Mouse (Mus musculus): ENCODE measurements around the gene Tnfrsf1b. TPM values are rescaled to one million over a fixed set of nuclear protein-coding genes. Genes with fewer than 3 reads are reported as not detected.
A peak's percentile ranks its signal among the peaks of the same experiment; 100 is the strongest.

The Tnfrsf1b gene
- polyA plus RNA-seq, 1 experiment from 2014 or later = 2.1 TPM

DNA sequence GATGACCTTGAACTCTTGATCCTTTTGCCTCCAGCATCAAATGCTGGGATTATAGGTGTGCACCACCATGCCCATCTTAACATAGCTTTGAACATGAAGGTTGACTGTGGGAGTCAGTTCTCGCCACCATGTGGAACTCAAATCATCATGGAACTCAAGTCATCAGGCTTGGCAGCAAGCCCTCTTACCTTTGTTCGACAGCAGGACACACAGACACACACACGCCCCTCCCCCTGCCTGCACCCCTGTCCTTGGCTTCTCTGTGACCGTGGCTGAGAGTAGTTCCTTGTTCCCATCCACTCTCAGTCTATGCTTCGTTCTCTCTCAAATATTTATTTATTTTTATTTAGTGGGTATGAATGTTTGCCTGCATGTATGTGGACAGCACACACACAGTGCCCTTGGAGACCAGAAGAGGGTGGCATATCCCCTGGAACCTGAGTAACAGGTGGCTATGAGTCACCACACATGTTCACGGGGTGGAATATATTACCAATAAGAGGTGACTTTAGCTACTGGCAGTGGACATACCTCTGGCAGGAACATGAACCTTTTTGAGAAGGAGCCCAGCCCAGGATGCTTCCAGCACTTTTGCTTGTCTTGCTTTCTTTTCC is 37.5 kb downstream of the Tnfrsf1b start:
- Histone ChIP-seq H3K27me3 (ENCODE audit: control insufficient read depth, insufficient read depth, low read length) (no peaks in the 10 kb centered on the region), H3K27ac (ENCODE audit: low read depth, low read length) (no peak overlapping the region), H3K9me3 (ENCODE audit: control insufficient read depth, low read length) (no peaks in the 10 kb centered on the region), H3K36me3 (ENCODE audit: control insufficient read depth, insufficient read depth, low read length) (no peaks in the 10 kb centered on the region), H3K4me3 (ENCODE audit: low read depth, low read length) (no peak overlapping the region), H3K4me1 (replicated peaks; ENCODE audit: control insufficient read depth, insufficient read depth, low read length) (no peaks in the 10 kb centered on the region), H3K9ac (ENCODE audit: low read length) (no peak overlapping the region), H3K4me2 (ENCODE audit: low read depth, low read length, severe bottlenecking) (no peak overlapping the region)
- ATAC-seq (replicated peaks; ENCODE audit: low FRiP score) = no peak
- DNase-seq (ENCODE audit: low spot score) = no peak
- WGBS = 84% methylated on average over 6 of the region's 6 CpGs

DNA sequence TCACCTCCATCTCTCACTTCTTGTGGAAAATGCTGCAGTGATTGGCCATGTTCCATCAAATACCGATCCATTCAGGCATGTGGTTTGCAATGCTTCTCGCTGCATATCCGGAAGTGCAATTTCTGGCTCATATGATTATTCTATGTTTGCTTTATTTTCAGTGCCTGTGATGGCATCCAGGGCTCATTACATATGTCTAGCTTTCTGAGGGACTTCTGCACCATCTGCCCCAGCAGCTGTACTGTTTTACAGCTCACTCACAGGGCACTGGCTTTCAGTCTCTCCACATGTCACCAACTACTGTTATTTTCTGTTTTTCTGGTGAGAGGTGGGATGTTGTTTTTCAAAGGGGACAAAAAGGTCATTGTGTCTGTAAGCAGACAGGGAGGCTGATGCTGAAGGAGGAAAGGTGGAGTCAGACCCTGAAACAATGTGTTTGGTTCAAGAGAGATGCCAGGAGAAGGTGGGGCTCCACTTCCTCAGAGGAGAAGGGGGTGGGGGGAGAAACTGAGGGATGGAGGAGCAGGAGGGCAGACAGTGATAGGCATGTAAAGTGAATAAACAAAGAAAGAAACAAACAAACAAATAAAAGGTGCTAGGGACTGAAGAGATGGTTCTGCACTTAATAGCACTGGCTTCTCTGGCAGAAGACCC is 38.8 kb downstream of the Tnfrsf1b start:
- H3K4me2 ChIP-seq (ENCODE audit: low read depth, low read length, severe bottlenecking) = no peak overlapping the region
- ATAC-seq (replicated peaks; ENCODE audit: low FRiP score) (no peak), DNase-seq (ENCODE audit: low spot score) (no peak)
- no peaks in the 10 kb centered on the region for H3K27me3 ChIP-seq (ENCODE audit: control insufficient read depth, insufficient read depth, low read length)
- H3K27ac ChIP-seq (ENCODE audit: low read depth, low read length) = no peak overlapping the region
- H3K36me3 ChIP-seq (ENCODE audit: control insufficient read depth, insufficient read depth, low read length) = no peaks in the 10 kb centered on the region
- WGBS = 87% methylated on average over 3 of the region's 3 CpGs
- no peak overlapping the region for H3K9ac ChIP-seq (ENCODE audit: low read length)
- H3K4me1 ChIP-seq (replicated peaks; ENCODE audit: control insufficient read depth, insufficient read depth, low read length) = no peaks in the 10 kb centered on the region
- H3K4me3 ChIP-seq (ENCODE audit: low read depth, low read length) = no peak overlapping the region
- H3K9me3 ChIP-seq (ENCODE audit: control insufficient read depth, low read length) = no peaks in the 10 kb centered on the region

DNA sequence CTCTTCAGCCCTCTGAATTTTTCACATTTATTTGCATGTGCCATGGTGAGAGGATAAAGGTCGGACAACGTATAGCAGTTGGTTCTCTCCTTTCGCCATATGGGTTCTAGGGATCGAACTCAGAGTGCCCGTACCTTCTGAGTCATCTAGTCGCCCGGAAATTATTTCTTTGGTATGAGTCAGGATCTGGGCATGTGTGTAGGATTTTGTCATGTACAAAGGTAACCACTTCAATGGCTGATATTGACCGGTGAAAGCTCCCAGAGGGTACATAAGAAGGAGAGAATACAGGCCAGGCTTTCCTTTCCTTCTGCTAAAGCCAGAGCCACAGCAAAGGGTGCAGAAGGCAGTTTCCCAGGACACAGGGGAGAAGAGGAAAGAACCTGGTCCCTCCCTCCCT is 41.9 kb downstream of the Tnfrsf1b start:
- Histone ChIP-seq H3K9ac (ENCODE audit: low read length) (no peak overlapping the region), H3K9me3 (ENCODE audit: control insufficient read depth, low read length) (no peaks in the 10 kb centered on the region), H3K27me3 (ENCODE audit: control insufficient read depth, insufficient read depth, low read length) (no peaks in the 10 kb centered on the region), H3K4me3 (ENCODE audit: low read depth, low read length) (no peak overlapping the region), H3K4me1 (replicated peaks; ENCODE audit: control insufficient read depth, insufficient read depth, low read length) (no peaks in the 10 kb centered on the region), H3K27ac (ENCODE audit: low read depth, low read length) (no peak overlapping the region), H3K4me2 (ENCODE audit: low read depth, low read length, severe bottlenecking) (no peak overlapping the region), H3K36me3 (ENCODE audit: control insufficient read depth, insufficient read depth, low read length) (no peaks in the 10 kb centered on the region)
- no peak for DNase-seq (ENCODE audit: low spot score)
- 89% methylated on average over 8 of the region's 8 CpGs for WGBS
- no peak for ATAC-seq (replicated peaks; ENCODE audit: low FRiP score)

- no peak for ATAC-seq (replicated peaks; ENCODE audit: low FRiP score)
Measured at GRCm38 (mm10) chr4:145203305-145203704, 43.4 kb downstream of the Tnfrsf1b start.

DNA sequence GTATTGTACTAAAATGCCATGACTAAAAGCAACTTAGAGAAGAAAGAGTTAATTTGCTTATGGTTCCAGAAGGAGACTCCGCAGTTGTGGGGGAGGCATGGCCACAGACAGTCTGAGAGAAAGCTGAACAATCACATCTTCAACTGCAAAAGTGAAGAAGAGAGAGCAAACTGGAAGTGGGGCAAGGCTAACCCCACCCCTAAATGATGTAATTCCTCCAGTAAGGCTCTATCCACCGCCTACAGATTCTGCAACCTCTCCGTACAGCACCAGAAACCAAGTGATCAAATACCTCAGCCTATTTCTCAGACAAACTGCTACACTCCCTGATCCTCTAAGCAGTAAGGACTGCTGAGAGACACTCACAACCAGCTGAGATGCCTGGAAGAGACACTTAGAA is 45.2 kb downstream of the Tnfrsf1b start:
- no peak overlapping the region for H3K9ac ChIP-seq (ENCODE audit: low read length)
- no peak overlapping the region for H3K4me2 ChIP-seq (ENCODE audit: low read depth, low read length, severe bottlenecking)
- ATAC-seq (replicated peaks; ENCODE audit: low FRiP score) (no peak), DNase-seq (ENCODE audit: low spot score) (no peak)
- H3K27me3 ChIP-seq (ENCODE audit: control insufficient read depth, insufficient read depth, low read length) = no peaks in the 10 kb centered on the region
- no peaks in the 10 kb centered on the region for H3K9me3 ChIP-seq (ENCODE audit: control insufficient read depth, low read length)
- WGBS = 85% methylated on average over 3 of the region's 3 CpGs
- no peak overlapping the region for H3K27ac ChIP-seq (ENCODE audit: low read depth, low read length)
- no peaks in the 10 kb centered on the region for H3K36me3 ChIP-seq (ENCODE audit: control insufficient read depth, insufficient read depth, low read length)
- no peaks in the 10 kb centered on the region for H3K4me1 ChIP-seq (replicated peaks; ENCODE audit: control insufficient read depth, insufficient read depth, low read length)
- H3K4me3 ChIP-seq (ENCODE audit: low read depth, low read length) = no peak overlapping the region

More at GRCm38 (mm10) chr4:145203305-145203704, 43.4 kb downstream of the Tnfrsf1b start:
- no peak for DNase-seq (ENCODE audit: low spot score)
- no peaks in the 10 kb centered on the region for H3K9me3 ChIP-seq (ENCODE audit: control insufficient read depth, low read length)
- no peaks in the 10 kb centered on the region for H3K36me3 ChIP-seq (ENCODE audit: control insufficient read depth, insufficient read depth, low read length)
- no peak overlapping the region for H3K27ac ChIP-seq (ENCODE audit: low read depth, low read length)
- no peak overlapping the region for H3K4me3 ChIP-seq (ENCODE audit: low read depth, low read length)
- H3K27me3 ChIP-seq (ENCODE audit: control insufficient read depth, insufficient read depth, low read length) = no peaks in the 10 kb centered on the region
- H3K9ac ChIP-seq (ENCODE audit: low read length) = no peak overlapping the region
- H3K4me1 ChIP-seq (replicated peaks; ENCODE audit: control insufficient read depth, insufficient read depth, low read length) = no peaks in the 10 kb centered on the region
- 66% methylated on average over 2 of the region's 2 CpGs for WGBS
- no peak overlapping the region for H3K4me2 ChIP-seq (ENCODE audit: low read depth, low read length, severe bottlenecking)

- Histone ChIP-seq H3K4me2 (ENCODE audit: low read depth, low read length, severe bottlenecking) (no peak overlapping the region), H3K9me3 (ENCODE audit: control insufficient read depth, low read length) (no peaks in the 10 kb centered on the region), H3K4me1 (replicated peaks; ENCODE audit: control insufficient read depth, insufficient read depth, low read length) (no peaks in the 10 kb centered on the region), H3K36me3 (ENCODE audit: control insufficient read depth, insufficient read depth, low read length) (no peaks in the 10 kb centered on the region), H3K9ac (ENCODE audit: low read length) (no peak overlapping the region), H3K27ac (ENCODE audit: low read depth, low read length) (no peak overlapping the region), H3K4me3 (ENCODE audit: low read depth, low read length) (no peak overlapping the region), H3K27me3 (ENCODE audit: control insufficient read depth, insufficient read depth, low read length) (no peaks in the 10 kb centered on the region)
- no peak for ATAC-seq (replicated peaks; ENCODE audit: low FRiP score)
- 59% methylated on average over 11 of the region's 11 CpGs for WGBS
- DNase-seq (ENCODE audit: low spot score) = no peak
Measured at GRCm38 (mm10) chr4:145199982-145200699, 46.5 kb downstream of the Tnfrsf1b start.

- Histone ChIP-seq H3K4me2 (ENCODE audit: low read depth, low read length, severe bottlenecking) (no peak overlapping the region), H3K36me3 (ENCODE audit: control insufficient read depth, insufficient read depth, low read length) (no peaks in the 10 kb centered on the region), H3K4me3 (ENCODE audit: low read depth, low read length) (no peak overlapping the region), H3K27ac (ENCODE audit: low read depth, low read length) (no peak overlapping the region), H3K27me3 (ENCODE audit: control insufficient read depth, insufficient read depth, low read length) (no peaks in the 10 kb centered on the region), H3K9ac (ENCODE audit: low read length) (no peak overlapping the region), H3K4me1 (replicated peaks; ENCODE audit: control insufficient read depth, insufficient read depth, low read length) (peaks cover 4% of the 10 kb centered on the region), H3K9me3 (ENCODE audit: control insufficient read depth, low read length) (no peaks in the 10 kb centered on the region)
- ATAC-seq (replicated peaks; ENCODE audit: low FRiP score) = no peak
- 73% methylated on average over 4 of the region's 4 CpGs for WGBS
- no peak for DNase-seq (ENCODE audit: low spot score)
Measured at GRCm38 (mm10) chr4:145196586-145196985, 50.1 kb downstream of the Tnfrsf1b start.

DNA sequence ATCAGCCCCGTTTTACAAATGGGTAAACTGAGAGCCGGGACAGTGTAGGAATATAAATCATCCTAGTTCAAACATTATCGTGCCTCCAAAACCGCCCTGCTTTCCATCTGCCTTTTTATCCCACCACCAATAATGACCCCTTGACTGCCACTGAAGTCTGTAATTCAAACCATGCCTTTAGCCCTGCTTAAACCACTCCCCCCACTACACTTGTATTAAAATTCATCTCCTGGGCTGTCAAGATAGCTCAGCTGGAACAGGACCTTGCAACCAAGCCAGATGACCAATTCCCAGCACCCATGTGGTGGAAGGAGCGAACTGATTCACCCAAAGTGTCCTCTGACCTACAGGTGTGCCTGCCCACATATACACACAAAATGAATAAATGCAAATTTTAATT is 51.5 kb downstream of the Tnfrsf1b start:
- Histone ChIP-seq H3K9ac (ENCODE audit: low read length) (no peak overlapping the region; the same call in 1 of the 2 replicates), H3K36me3 (ENCODE audit: control insufficient read depth, insufficient read depth, low read length) (no peaks in the 10 kb centered on the region), H3K9me3 (ENCODE audit: control insufficient read depth, low read length) (no peaks in the 10 kb centered on the region), H3K27ac (ENCODE audit: low read depth, low read length) (no peak overlapping the region), H3K4me3 (ENCODE audit: low read depth, low read length) (peak overlapping the region; percentile 89; the same call in 1 of the 2 replicates), H3K4me2 (ENCODE audit: low read depth, low read length, severe bottlenecking) (no peak overlapping the region), H3K27me3 (ENCODE audit: control insufficient read depth, insufficient read depth, low read length) (no peaks in the 10 kb centered on the region), H3K4me1 (replicated peaks; ENCODE audit: control insufficient read depth, insufficient read depth, low read length) (peaks cover 4% of the 10 kb centered on the region)
- WGBS = 22% methylated on average over 5 of the region's 5 CpGs
- DNase-seq (ENCODE audit: low spot score) (no peak), ATAC-seq (replicated peaks; ENCODE audit: low FRiP score) (peak; percentile 48)

Data from forebrain, embryonic 11.5 days (tissue).